Mouse (Mus musculus): ENCODE measurements at regions not wholly inside any gene's neighbourhood (a gene's known extent, or its start where the extent isn't known, plus 50 kb on each side); places are given as distances from the start of the nearest gene placed in this dataset.

- Histone ChIP-seq H3K4me3 (ENCODE audit: low read length) (no peak overlapping the region), H3K9ac (ENCODE audit: low read length) (no peak overlapping the region), H3K27me3 (ENCODE audit: control insufficient read depth, insufficient read depth, low read length) (no peaks in the 10 kb centered on the region), H3K36me3 (ENCODE audit: control insufficient read depth, insufficient read depth) (no peaks in the 10 kb centered on the region), H3K4me2 (ENCODE audit: low read depth, low read length) (no peak overlapping the region), H3K4me1 (ENCODE audit: control insufficient read depth, insufficient read depth, low read length) (peaks cover 25% of the 10 kb centered on the region), H3K27ac (ENCODE audit: low read length) (peak overlapping the region; percentile 17; the same call in 1 of the 2 replicates), H3K9me3 (replicated peaks; ENCODE audit: control insufficient read depth, low read length) (no peaks in the 10 kb centered on the region)
- ATAC-seq (replicated peaks; ENCODE audit: extremely low read depth, insufficient read depth, low FRiP score): no peak; the same call in 1 of the 2 replicates
- WGBS: 50% methylated on average over 2 of the region's 2 CpGs
These were observed 78.5 kb upstream of the Itga6 start for GRCm38 (mm10) chr2:71666927-71667326.

DNA sequence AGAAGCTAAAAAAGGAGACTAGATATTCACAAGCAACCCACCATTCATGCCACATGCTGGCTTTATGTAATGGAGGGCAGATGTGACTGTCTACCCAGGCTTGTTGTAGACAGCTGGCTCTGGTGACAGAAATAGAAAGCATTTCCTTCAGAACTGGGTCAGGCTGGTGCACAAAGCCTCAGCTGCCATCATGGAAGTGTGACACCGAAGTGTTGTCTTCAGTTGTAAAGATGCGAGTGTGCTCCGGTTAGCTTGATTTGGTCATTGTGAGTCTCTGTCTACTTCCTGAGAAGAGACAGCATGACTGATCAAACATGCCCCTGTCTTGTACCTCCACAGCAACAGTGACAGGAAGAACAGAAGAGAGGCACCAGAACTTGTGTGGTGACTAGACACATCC lies 77.7 kb upstream of the Itga6 start:
- H3K36me3 ChIP-seq (ENCODE audit: control insufficient read depth, insufficient read depth): no peaks in the 10 kb centered on the region
- H3K27me3 ChIP-seq (ENCODE audit: control insufficient read depth, insufficient read depth, low read length): no peaks in the 10 kb centered on the region
- H3K4me1 ChIP-seq (ENCODE audit: control insufficient read depth, insufficient read depth, low read length): peaks cover 25% of the 10 kb centered on the region
- H3K27ac ChIP-seq (ENCODE audit: low read length): no peak overlapping the region
- 80% methylated on average over 3 of the region's 3 CpGs for WGBS
- no peak overlapping the region for H3K4me2 ChIP-seq (ENCODE audit: low read depth, low read length)
- ATAC-seq (replicated peaks; ENCODE audit: extremely low read depth, insufficient read depth, low FRiP score): no peak
- H3K9ac ChIP-seq (ENCODE audit: low read length): no peak overlapping the region
- no peaks in the 10 kb centered on the region for H3K9me3 ChIP-seq (replicated peaks; ENCODE audit: control insufficient read depth, low read length)
- no peak overlapping the region for H3K4me3 ChIP-seq (ENCODE audit: low read length)

- Histone ChIP-seq H3K27ac (ENCODE audit: low read length) (peak overlapping the region; percentile 89), H3K36me3 (ENCODE audit: control insufficient read depth, insufficient read depth) (no peaks in the 10 kb centered on the region), H3K27me3 (ENCODE audit: control insufficient read depth, insufficient read depth, low read length) (no peaks in the 10 kb centered on the region), H3K4me2 (ENCODE audit: low read depth, low read length) (no peak overlapping the region), H3K4me3 (ENCODE audit: low read length) (no peak overlapping the region), H3K4me1 (ENCODE audit: control insufficient read depth, insufficient read depth, low read length) (peaks cover 25% of the 10 kb centered on the region), H3K9me3 (replicated peaks; ENCODE audit: control insufficient read depth, low read length) (no peaks in the 10 kb centered on the region), H3K9ac (ENCODE audit: low read length) (no peak overlapping the region)
- WGBS: 65% methylated on average over 6 of the region's 6 CpGs
- ATAC-seq (replicated peaks; ENCODE audit: extremely low read depth, insufficient read depth, low FRiP score): no peak
These were observed 75.1 kb upstream of the Itga6 start for GRCm38 (mm10) chr2:71670228-71670790.

GRCm38 (mm10) chr2:71670882-71671281 lies 74.5 kb upstream of the Itga6 start:
- Histone ChIP-seq H3K4me2 (ENCODE audit: low read depth, low read length) (no peak overlapping the region), H3K27me3 (ENCODE audit: control insufficient read depth, insufficient read depth, low read length) (no peaks in the 10 kb centered on the region), H3K9me3 (replicated peaks; ENCODE audit: control insufficient read depth, low read length) (no peaks in the 10 kb centered on the region), H3K36me3 (ENCODE audit: control insufficient read depth, insufficient read depth) (no peaks in the 10 kb centered on the region), H3K4me1 (ENCODE audit: control insufficient read depth, insufficient read depth, low read length) (peaks cover 25% of the 10 kb centered on the region), H3K4me3 (ENCODE audit: low read length) (no peak overlapping the region), H3K9ac (ENCODE audit: low read length) (no peak overlapping the region), H3K27ac (ENCODE audit: low read length) (peak overlapping the region; percentile 89)
- ATAC-seq (replicated peaks; ENCODE audit: extremely low read depth, insufficient read depth, low FRiP score): no peak
- 36% methylated on average over 4 of the region's 4 CpGs for WGBS

GRCm38 (mm10) chr2:71673087-71673920 lies 72.1 kb upstream of the Itga6 start:
- Histone ChIP-seq H3K9ac (ENCODE audit: low read length) (no peak overlapping the region), H3K27ac (ENCODE audit: low read length) (peak overlapping the region; percentile 82)

DNA sequence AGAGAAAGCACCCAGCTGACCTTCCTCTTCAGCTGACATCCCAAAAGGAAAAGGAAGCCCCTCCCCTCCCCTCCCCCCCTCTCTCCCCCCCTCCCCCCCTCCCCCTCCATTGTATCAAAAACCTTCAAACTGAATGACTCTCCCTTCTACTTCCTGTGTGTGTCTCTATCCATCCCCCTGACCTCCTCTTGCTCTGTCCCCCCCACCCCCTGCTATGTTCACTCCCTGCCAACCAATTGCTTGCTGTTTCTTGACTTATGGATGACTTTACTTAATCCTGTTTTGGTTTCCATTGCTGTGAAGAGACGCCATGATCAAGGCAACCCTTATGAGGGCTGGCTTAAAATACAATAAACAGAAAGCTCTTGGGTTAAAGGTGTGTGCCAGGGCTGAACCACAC lies 64.7 kb upstream of the Itga6 start:
- H3K27ac ChIP-seq (ENCODE audit: low read length): no peak overlapping the region
- 50% methylated on average over 1 of the region's 1 CpGs for WGBS
- H3K4me2 ChIP-seq (ENCODE audit: low read depth, low read length): no peak overlapping the region
- ATAC-seq (replicated peaks; ENCODE audit: extremely low read depth, insufficient read depth, low FRiP score): no peak
- no peaks in the 10 kb centered on the region for H3K27me3 ChIP-seq (ENCODE audit: control insufficient read depth, insufficient read depth, low read length)
- peaks cover 6% of the 10 kb centered on the region for H3K9me3 ChIP-seq (replicated peaks; ENCODE audit: control insufficient read depth, low read length)
- peaks cover 10% of the 10 kb centered on the region for H3K4me1 ChIP-seq (ENCODE audit: control insufficient read depth, insufficient read depth, low read length)
- no peak overlapping the region for H3K4me3 ChIP-seq (ENCODE audit: low read length)
- no peaks in the 10 kb centered on the region for H3K36me3 ChIP-seq (ENCODE audit: control insufficient read depth, insufficient read depth)
- no peak overlapping the region for H3K9ac ChIP-seq (ENCODE audit: low read length)

More at GRCm38 (mm10) chr2:71673087-71673920, 72.1 kb upstream of the Itga6 start:
- H3K27me3 ChIP-seq (ENCODE audit: control insufficient read depth, insufficient read depth, low read length): no peaks in the 10 kb centered on the region
- 61% methylated on average over 18 of the region's 18 CpGs for WGBS
- ATAC-seq (replicated peaks; ENCODE audit: extremely low read depth, insufficient read depth, low FRiP score): peak; percentile 90
- no peak overlapping the region for H3K4me2 ChIP-seq (ENCODE audit: low read depth, low read length)
- H3K9me3 ChIP-seq (replicated peaks; ENCODE audit: control insufficient read depth, low read length): no peaks in the 10 kb centered on the region
- no peaks in the 10 kb centered on the region for H3K36me3 ChIP-seq (ENCODE audit: control insufficient read depth, insufficient read depth)
- peaks cover 13% of the 10 kb centered on the region for H3K4me1 ChIP-seq (ENCODE audit: control insufficient read depth, insufficient read depth, low read length)
- H3K4me3 ChIP-seq (ENCODE audit: low read length): no peak overlapping the region

DNA sequence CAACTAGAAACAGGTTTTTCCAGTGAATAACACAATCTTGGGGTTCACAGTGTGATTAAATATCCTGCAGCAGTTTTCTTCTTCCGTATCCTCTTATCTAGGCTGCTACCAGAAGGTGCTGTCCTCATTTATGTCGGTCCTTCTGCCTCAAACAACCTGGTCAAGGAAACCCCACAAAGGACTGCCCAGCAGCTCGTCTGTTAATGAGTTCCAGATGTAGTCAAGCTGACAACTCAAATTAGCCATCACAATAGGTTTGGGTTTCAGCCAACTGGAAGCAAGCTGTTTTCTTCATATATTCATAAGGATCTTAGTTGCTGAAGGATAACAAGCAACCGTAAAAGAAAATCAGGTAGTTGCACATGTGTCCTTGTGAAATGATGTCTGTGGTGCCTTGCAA lies 64.3 kb upstream of the Itga6 start:
- no peak overlapping the region for H3K4me2 ChIP-seq (ENCODE audit: low read depth, low read length)
- no peaks in the 10 kb centered on the region for H3K36me3 ChIP-seq (ENCODE audit: control insufficient read depth, insufficient read depth)
- H3K9ac ChIP-seq (ENCODE audit: low read length): no peak overlapping the region
- no peaks in the 10 kb centered on the region for H3K27me3 ChIP-seq (ENCODE audit: control insufficient read depth, insufficient read depth, low read length)
- no peak overlapping the region for H3K4me3 ChIP-seq (ENCODE audit: low read length)
- peaks cover 6% of the 10 kb centered on the region for H3K9me3 ChIP-seq (replicated peaks; ENCODE audit: control insufficient read depth, low read length)
- WGBS: 55% methylated on average over 4 of the region's 4 CpGs
- no peak for ATAC-seq (replicated peaks; ENCODE audit: extremely low read depth, insufficient read depth, low FRiP score)
- H3K27ac ChIP-seq (ENCODE audit: low read length): no peak overlapping the region
- peaks cover 11% of the 10 kb centered on the region for H3K4me1 ChIP-seq (ENCODE audit: control insufficient read depth, insufficient read depth, low read length)

DNA sequence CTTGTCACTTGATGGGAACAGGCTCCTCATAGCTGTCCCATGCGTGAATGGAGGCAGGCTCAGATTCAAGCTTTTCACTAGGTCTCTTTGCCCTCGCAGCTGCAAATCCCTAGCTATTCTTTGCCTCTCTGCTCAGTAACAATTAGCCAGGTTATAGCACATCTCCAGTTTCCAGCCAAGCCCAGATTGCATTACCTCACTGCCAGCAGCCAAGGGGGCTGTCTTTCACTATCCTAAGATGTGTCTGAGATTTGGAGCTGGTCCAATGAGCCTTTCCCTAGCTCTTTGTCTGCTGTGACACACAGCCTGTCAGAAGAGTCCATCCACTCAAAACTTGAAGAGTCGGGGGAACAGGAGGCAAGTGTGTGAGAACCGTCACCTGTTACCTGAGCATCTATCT lies 62.0 kb upstream of the Itga6 start:
- ATAC-seq (replicated peaks; ENCODE audit: extremely low read depth, insufficient read depth, low FRiP score): no peak
- 81% methylated on average over 4 of the region's 4 CpGs for WGBS

GRCm38 (mm10) chr2:71685239-71685638 lies 60.2 kb upstream of the Itga6 start:
- H3K36me3 ChIP-seq (ENCODE audit: control insufficient read depth, insufficient read depth): no peaks in the 10 kb centered on the region
- H3K27me3 ChIP-seq (ENCODE audit: control insufficient read depth, insufficient read depth, low read length): no peaks in the 10 kb centered on the region
- peaks cover 11% of the 10 kb centered on the region for H3K4me1 ChIP-seq (ENCODE audit: control insufficient read depth, insufficient read depth, low read length)
- H3K9me3 ChIP-seq (replicated peaks; ENCODE audit: control insufficient read depth, low read length): peaks cover 1% of the 10 kb centered on the region
- no peak overlapping the region for H3K4me2 ChIP-seq (ENCODE audit: low read depth, low read length)
- peak overlapping the region; percentile 9; the same call in 1 of the 2 replicates for H3K27ac ChIP-seq (ENCODE audit: low read length)
- ATAC-seq (replicated peaks; ENCODE audit: extremely low read depth, insufficient read depth, low FRiP score): no peak; the same call in 1 of the 2 replicates
- H3K4me3 ChIP-seq (ENCODE audit: low read length): no peak overlapping the region
- H3K9ac ChIP-seq (ENCODE audit: low read length): no peak overlapping the region
- 29% methylated on average over 7 of the region's 7 CpGs for WGBS

More for the DNA sequence above, 62.0 kb upstream of the Itga6 start:
- Histone ChIP-seq H3K9me3 (replicated peaks; ENCODE audit: control insufficient read depth, low read length) (peaks cover 6% of the 10 kb centered on the region), H3K36me3 (ENCODE audit: control insufficient read depth, insufficient read depth) (no peaks in the 10 kb centered on the region), H3K4me3 (ENCODE audit: low read length) (no peak overlapping the region), H3K27me3 (ENCODE audit: control insufficient read depth, insufficient read depth, low read length) (no peaks in the 10 kb centered on the region), H3K27ac (ENCODE audit: low read length) (no peak overlapping the region), H3K9ac (ENCODE audit: low read length) (no peak overlapping the region), H3K4me1 (ENCODE audit: control insufficient read depth, insufficient read depth, low read length) (peaks cover 11% of the 10 kb centered on the region), H3K4me2 (ENCODE audit: low read depth, low read length) (no peak overlapping the region)

Data from heart, embryonic 16.5 days (tissue).